Mouse (Mus musculus) T-helper 1 cell (primary cell): ENCODE data around the gene Ddx28.
"Not testable (repeated sequence)": the region's sequence is repeated elsewhere in the genome, so short reads cannot be mapped to it uniquely, and the experiment has no call there.

Experiments used
- in situ Hi-C: fragments of 300-600 bp; cut with MboI, MseI; formaldehyde crosslinking; loops from one replicate; pipeline ENCODE4 v1.15.1; 2025; ENCODE audit warnings: high pct_unique_total_duplicates

The Ddx28 gene

GRCm38 (mm10) chr8:106012203-106012602 lies 521 bp upstream of the Ddx28 start:
- in situ Hi-C loops, result not testable (repeated sequence)

GRCm38 (mm10) chr8:106010748-106011642 lies 687 bp downstream of the Ddx28 start:
- in situ Hi-C loops, result no loop called here

GRCm38 (mm10) chr8:106007891-106008290 lies 3.8 kb downstream of the Ddx28 start:
- in situ Hi-C loops, result not testable (repeated sequence)

GRCm38 (mm10) chr8:106007135-106007534 lies 4.5 kb downstream of the Ddx28 start:
- in situ Hi-C loops, result no loop called here

- in situ Hi-C loops, result no loop called here
Observed at GRCm38 (mm10) chr8:106006413-106006812, 5.3 kb downstream of the Ddx28 start.

- in situ Hi-C loops, result no loop called here
Observed at GRCm38 (mm10) chr8:106005875-106006274, 5.8 kb downstream of the Ddx28 start, which contains the start of gene Dpep2nb. Dpep2nb (minus strand) TSS chr8:106005975.

GRCm38 (mm10) chr8:106004538-106005207 lies 7.0 kb downstream of the Ddx28 start:
- in situ Hi-C loops, result no loop called here

- in situ Hi-C loops, result no loop called here
Observed at GRCm38 (mm10) chr8:106001908-106002307, 9.8 kb downstream of the Ddx28 start.

GRCm38 (mm10) chr8:105998971-105999370 lies 12.7 kb downstream of the Ddx28 start:
- in situ Hi-C loops, result no loop called here

- in situ Hi-C loops, result no loop called here
Observed at GRCm38 (mm10) chr8:105996359-105996758, 15.3 kb downstream of the Ddx28 start.

GRCm38 (mm10) chr8:105993226-105993625 lies 18.5 kb downstream of the Ddx28 start:
- in situ Hi-C loops, result no loop called here

GRCm38 (mm10) chr8:105992499-105992898 lies 19.2 kb downstream of the Ddx28 start:
- in situ Hi-C loops, result no loop called here

GRCm38 (mm10) chr8:105991546-105991945 lies 20.1 kb downstream of the Ddx28 start:
- in situ Hi-C loops, result no loop called here

GRCm38 (mm10) chr8:105990856-105991387 lies 20.8 kb downstream of the Ddx28 start, which contains the start of gene Dus2:
Dus2 (plus strand) TSS chr8:105991337.
- in situ Hi-C loops, result no loop called here

GRCm38 (mm10) chr8:105988546-105988945 lies 23.1 kb downstream of the Ddx28 start:
- in situ Hi-C loops, result loop anchor here (5.0 kb wide), 1 partner anchor 34 kb away; no protein-coding TSS in a partner anchor

- in situ Hi-C loops, result not testable (repeated sequence)
Observed at GRCm38 (mm10) chr8:105983406-105983805, 28.3 kb downstream of the Ddx28 start.

- in situ Hi-C loops, result no loop called here
Observed at GRCm38 (mm10) chr8:105981146-105981545, 30.5 kb downstream of the Ddx28 start.

GRCm38 (mm10) chr8:105979325-105979724 lies 32.4 kb downstream of the Ddx28 start, which contains the start of gene Dpep3:
Dpep3 (minus strand) TSS chr8:105979429.
- in situ Hi-C loops, result no loop called here

- in situ Hi-C loops, result no loop called here
Observed at GRCm38 (mm10) chr8:105975363-105975762, 36.3 kb downstream of the Ddx28 start.

- in situ Hi-C loops, result no loop called here
Observed at GRCm38 (mm10) chr8:105971019-105971720, 40.5 kb downstream of the Ddx28 start.

GRCm38 (mm10) chr8:105969367-105969766 lies 42.3 kb downstream of the Ddx28 start:
- in situ Hi-C loops, result no loop called here
